Mouse (Mus musculus) heart, adult 2 months (tissue): ENCODE measurements around the gene Sec61a1.

Source experiments
- CTCF ChIP-seq: fragments of 200-600 bp; IDR thresholded peaks from 2 replicates; pipeline ENCODE4 v1.8.1; 2022; ENCODE audit warnings: antibody characterized with exemption, mild to moderate bottlenecking, moderate library complexity
- EP300 ChIP-seq: fragments of 200-500 bp; IDR thresholded peaks from 2 replicates; pipeline ENCODE4 v1.6.1; 2011; ENCODE audit warnings: low read depth, low read length, control low read depth; ENCODE audit not compliant: insufficient read depth

DNA sequence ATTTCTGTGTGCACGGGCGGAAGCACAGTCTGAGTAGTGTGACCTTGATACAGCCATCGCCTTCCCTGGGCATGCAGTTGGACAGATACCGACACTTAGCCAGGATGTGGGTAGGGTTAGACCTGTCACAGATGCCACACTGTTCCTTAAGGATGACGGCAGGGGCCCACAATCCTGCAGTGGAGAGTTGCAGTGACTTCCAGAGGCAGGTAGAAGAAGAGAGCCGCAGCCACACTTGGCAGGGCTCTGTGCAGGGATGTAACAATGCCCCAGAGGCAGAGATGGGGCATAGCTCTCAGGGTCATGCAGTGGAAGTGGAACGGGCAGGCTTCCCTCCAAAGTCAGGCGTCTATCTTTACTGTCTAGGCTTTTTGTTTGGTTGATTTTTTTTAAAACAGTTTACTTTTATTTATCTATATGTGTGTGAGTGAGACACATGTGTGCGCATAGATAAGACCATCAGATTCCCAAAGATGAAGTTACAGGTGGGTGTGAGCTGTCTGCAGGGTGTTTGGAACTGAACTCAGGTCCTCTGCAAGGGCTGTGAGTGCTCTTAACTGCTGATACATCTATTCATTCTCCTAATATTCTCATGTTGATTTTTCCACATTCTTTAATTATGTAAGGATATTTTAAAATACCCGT lies 29.8 kb upstream of the Sec61a1 start:
- TF ChIP-seq EP300 (no peak), CTCF (no peak)
